Mouse (Mus musculus) embryo, embryonic 11.5 days (tissue): ENCODE results near the gene Psmd13.

Experiments
- DNase-seq: peaks from one replicate; pipeline ENCODE4 v3.0.0-alpha.2; 2012; ENCODE audit warnings: low read depth, low spot score

Psmd13 gene

DNA sequence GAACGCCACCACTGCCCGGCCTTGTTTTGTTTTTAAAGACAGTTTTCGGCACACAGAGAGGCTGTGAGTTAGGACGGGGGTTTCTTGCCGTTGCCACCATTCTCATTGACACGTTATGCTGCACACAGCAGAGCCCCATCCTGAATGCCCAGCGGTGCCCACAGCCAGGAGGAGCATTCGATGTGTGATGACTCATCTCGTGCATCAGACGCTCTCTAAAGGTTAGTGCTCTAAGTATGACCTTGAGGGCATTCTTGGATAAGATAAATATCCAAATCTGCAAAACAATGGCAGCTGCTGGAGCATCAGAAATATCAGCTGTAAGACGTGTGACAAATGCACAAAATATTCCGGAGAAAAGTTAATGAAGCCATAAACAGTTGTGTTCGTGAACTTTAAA is 25.4 kb downstream of the Psmd13 start:
- DNase-seq: no peak

DNA sequence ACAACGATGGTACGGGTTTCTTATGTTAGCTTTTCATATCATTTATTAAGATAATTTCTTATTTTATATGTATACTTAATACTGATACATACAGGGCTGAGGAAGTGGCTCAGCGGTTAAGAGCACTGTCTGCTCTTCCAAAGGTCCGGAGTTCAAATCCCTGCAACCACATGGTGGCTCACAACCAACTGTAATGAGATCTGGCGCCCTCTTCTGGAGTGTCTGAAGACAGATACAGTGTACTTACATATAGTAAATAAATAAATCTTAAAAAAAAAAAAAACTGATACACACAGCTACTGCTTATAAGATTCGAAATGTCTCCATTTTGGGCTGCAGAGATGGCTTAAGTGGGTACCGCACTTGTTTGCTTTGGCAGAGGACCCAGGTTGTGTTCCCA is 25.9 kb downstream of the Psmd13 start:
- DNase-seq: no peak

DNA sequence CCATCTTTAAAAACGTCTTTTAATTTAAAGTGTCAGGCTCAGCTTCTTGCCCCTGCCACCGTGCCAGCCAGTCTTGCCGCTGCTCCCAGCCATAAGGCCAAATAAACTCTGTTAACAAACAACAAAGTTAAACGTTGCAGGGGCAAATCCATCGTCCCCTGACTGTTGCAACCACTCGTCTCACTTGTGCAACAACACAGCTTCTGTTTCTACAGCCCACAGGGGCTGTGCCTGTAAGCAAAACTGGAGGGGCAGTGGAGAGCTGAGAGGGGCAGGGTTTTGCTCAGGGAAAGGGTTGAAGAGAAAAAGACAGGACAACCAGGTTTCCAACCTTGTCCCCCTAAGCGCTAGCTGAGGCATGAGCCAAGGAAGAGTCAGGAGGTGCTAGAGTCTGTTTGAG is 26.4 kb downstream of the Psmd13 start:
- no peak for DNase-seq

DNA sequence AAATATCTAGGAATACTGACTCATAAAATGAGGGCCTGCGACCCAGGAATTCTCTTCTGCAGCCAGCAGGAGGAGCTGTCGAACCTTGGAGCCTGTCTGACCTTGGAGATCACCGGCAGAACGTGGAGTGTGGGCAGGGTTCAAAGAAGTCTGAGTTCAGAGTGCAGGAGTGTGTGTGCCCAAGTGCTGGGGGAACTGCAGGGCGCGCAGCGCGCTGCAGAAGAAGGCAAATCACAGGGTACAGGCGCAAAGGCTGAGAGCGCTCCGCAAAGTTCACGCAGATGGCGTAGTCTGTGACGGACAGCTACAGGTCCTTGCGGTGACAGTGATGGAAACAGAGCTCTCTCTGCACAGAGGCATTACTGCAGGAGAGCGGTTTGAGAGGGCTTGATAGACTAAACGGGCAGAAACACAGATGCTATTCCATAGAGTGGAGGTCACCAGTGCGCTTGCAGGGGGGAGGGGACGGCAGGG is 26.9 kb downstream of the Psmd13 start:
- peak; percentile 80 for DNase-seq

DNA sequence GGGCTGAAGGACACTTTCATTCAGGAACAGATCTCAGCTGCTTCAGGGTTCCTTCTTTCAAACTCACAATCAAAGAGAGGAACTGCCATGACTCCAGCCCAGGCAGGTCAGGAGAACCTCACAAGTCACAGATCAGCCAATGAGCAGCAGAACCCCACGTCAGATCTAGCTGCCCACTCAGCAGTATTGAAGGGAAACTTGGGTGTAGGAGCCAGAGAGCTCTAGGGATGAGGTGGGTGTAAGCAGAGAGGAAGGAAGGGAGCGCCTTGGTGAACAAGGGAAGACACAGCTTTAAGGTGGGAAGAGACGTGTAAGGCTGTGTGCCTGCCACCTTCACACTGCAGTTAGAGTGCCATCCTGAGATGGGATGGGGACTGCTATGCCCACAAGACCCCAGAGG is 30.5 kb downstream of the Psmd13 start:
- DNase-seq: no peak

DNA sequence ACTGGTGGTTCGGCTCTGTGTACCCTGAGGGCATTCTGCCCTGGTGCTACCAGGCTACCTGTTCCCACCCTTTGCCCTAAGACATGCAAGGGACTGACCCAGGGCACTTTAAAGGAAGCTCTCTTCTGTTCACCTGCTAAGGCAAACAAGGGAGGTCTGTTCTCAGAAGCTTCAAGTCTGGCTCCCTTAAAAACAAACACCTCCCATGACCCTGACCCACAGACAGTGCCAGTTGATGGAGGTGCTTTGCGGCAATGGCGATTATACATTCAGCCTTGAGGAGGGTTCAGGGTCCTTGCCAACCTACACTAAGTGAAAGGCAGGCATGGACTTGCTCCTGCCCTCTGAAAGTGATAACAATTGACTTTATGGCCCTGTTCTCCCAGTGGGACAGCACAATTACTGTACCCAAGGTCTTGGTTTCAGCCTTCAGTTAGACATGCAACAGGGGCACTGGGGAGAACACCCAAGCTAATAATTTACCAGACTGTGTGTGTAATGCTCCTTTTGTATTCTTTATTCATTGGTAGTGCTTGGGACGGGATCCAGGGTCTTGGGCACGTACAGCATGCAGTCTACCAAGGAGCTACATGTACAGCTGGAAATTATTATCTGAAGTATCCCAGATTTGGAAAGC is 31.2 kb downstream of the Psmd13 start:
- DNase-seq: no peak

DNA sequence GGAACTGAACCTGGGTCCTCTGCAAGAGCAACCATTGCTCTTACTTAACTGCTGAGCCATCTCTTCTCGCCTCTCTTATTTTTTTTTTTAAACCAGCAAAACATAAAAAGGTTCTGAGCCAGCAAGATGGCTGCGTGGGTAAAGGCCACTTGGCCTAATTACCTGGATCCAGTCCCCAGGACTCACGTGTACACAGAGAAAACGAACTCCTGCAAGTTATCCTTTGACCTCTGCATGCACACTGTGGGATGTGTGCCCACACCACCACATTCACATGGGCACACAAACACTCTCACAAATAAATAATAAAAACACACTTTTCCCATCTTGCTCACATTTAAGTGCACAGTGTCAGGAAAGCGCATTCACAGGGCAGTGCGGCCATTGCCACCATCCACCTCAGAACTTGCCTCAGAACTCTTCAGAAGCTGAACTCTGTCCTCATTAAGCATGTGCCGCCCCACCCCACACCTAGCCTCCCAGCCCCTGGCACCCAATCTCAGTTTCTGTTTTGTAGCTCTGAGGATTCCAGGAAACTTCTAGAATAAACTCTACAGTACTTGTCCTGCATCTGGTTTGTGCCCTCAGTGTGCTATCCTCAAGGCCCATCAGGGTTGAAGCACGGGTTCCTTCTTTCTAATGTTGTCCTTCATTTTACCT is 32.4 kb downstream of the Psmd13 start:
- DNase-seq: no peak

DNA sequence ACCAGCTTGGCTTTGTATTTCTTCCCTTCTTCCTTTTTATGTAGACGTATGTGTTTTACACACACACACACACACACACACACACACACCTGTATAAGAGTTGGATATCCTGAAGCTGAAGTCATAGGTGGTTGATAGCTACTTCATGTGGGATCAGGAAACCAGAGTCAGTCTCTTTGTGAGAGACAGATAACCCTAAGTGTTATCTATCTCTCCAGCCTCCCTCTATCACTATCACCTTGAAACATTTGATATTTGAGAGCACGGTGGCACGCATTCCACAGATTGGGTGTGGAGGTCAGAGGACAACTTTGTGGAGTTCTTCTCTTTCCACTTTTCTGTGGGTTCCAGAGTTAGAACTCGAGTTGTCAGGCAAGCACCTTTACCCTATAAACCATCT is 38.1 kb downstream of the Psmd13 start:
- no peak for DNase-seq

DNA sequence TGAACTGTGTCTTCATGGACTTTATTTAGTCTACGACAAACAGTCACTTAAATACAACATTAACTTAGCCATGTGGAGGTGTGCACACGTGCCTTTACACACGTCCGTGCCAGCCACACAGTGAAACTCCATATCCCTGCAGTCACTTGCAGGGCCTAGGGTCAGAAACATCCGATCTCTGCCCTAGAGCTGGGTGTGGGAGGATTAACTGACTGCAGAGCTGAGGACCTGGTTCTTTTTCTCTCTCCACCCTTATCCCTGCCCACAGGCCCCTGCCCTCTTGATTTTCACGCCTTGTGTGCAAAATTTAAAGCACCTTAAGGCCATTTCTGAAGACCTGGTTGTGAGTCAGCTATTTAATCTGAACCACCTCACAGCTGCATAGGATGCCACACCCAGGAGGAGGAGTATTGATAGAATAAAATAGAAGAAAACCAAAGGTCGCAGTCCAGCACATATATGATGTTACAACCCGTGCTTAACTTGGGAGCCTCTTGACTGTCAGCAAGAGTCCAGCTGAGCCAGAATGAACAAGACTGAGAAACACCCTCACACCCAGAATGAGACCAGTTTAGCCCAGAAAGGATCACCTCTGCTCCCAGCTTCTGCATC is 38.8 kb downstream of the Psmd13 start, which contains the start of gene Nlrp6:
TSS of gene Nlrp6 (plus strand) at position 485 of the 612 bp plus-strand sequence.
- DNase-seq: no peak

DNA sequence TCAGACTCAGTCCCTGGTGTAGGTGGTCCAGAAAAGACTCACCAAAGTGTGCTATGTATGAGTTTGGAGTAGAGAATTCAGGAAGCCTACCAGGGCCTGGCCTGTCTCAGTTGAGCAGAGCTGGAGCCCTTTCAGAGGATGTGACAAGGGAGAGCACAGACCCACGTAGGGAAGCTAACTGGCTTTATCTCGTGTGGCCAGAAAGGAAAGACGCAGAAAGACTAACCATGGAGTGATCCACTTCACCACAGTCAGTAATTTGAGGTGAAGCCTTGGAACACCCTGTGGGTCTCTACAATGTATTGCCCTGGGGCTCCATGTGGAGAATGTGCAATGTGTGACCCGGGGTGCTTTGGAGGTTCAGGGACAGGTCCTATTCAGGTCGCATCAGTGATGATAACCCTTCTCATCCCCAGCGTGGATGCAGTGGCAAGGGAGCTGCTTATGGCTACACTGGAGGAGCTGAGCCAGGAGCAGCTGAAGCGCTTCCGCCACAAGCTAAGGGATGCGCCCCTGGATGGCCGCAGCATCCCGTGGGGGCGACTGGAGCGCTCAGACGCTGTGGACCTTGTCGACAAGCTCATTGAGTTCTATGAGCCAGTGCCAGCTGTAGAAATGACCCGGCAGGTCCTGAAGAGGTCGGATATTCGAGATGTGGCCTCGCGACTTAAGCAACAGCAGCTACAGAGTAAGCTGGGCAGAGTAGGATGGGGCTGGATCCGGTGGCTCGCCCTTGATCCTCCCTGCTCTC is 39.6 kb downstream of the Psmd13 start:
- no peak for DNase-seq

DNA sequence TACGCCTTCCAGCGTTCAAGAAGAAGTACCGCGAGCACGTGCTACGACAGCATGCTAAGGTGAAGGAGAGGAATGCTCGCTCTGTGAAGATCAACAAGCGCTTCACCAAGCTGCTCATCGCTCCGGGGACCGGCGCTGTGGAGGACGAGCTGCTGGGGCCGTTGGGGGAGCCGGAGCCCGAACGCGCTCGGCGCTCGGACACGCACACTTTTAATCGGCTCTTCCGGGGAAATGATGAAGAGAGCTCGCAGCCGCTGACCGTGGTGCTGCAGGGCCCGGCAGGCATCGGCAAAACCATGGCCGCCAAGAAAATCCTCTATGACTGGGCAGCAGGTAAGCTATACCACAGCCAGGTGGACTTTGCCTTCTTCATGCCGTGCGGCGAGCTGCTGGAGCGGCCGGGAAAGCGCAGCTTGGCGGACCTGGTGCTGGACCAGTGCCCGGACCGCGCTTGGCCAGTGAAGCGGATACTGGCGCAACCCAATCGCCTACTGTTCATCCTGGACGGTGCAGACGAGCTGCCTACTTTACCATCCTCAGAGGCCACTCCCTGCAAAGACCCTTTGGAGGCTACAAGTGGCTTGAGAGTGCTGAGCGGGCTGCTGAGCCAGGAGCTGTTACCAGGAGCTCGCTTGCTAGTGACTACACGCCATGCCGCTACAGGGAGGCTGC is 40.8 kb downstream of the Psmd13 start:
- DNase-seq: no peak

DNA sequence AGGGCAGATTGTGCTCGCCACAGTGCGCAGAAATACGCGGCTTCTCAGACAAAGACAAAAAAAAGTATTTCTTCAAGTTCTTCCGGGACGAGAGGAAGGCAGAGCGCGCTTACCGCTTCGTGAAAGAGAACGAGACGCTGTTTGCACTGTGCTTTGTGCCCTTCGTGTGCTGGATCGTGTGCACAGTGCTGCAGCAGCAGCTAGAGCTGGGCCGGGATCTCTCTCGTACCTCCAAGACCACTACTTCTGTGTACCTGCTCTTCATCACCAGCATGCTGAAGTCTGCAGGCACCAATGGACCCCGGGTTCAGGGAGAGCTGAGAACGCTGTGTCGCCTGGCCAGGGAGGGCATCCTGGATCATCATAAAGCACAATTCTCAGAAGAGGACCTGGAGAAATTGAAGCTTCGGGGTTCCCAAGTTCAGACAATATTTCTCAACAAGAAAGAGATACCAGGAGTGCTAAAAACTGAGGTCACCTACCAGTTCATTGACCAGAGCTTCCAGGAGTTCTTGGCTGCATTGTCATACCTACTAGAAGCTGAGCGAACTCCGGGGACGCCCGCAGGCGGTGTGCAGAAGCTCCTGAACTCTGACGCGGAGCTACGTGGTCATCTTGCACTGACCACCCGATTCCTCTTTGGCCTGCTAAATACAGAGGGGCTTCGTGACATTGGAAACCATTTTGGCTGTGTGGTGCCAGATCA is 41.5 kb downstream of the Psmd13 start:
- no peak for DNase-seq

DNA sequence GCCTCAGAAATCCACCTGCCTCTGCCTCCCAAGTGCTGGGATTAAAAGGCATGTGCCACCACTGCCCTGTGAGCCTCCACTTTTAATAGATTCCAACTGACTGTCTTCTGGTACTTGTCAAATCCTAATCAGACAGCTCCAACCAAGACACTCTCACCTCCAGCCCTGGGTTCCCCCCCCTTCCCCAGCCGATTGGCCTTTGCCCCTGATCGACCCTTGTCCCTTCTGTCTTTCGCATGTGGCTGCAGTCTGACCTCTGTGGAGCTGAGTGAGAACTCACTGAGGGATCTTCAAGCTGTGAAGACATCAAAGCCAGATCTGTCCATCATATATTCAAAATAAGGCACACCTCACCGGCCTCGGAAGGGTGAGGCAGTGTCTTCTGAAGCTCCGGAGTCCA is 45.4 kb downstream of the Psmd13 start:
- no peak for DNase-seq

DNA sequence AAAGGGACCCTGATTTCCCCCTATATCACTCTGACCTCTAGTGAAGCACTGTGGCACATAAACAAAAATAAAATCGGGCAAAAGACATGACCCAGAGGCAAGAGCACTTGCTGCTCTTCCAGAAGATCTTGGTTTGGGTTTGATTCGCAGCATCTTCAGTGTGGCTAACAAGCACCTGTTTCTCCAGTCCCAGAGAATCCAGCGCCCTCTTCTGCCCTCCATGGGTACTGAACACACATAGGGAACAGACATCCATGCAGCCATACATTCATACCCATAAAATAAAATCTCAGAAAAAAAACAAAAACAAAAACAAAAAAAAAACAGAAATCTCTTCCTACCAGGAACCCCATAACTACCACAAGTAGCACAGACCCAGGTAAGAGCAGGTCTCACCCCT is 56.7 kb downstream of the Psmd13 start:
- no peak for DNase-seq

DNA sequence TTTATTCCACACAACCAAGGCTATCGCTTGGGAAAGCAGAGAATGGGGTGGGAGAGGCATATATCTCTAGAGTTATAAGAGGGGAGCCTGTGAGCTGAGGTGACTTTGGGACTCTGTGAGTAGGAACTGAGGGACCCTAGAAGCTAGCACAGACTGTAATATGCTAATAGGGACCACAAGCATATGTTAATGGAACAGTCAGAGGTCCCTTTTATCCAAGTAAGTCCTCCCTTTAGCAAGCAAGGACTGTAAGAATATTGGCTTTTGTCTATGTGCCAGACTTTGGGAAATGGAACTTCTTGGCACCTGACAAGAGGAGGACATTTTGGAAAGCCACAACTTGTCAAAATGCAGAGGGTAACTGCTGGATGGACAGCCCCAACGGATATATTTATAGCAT is 57.1 kb downstream of the Psmd13 start:
- no peak for DNase-seq

DNA sequence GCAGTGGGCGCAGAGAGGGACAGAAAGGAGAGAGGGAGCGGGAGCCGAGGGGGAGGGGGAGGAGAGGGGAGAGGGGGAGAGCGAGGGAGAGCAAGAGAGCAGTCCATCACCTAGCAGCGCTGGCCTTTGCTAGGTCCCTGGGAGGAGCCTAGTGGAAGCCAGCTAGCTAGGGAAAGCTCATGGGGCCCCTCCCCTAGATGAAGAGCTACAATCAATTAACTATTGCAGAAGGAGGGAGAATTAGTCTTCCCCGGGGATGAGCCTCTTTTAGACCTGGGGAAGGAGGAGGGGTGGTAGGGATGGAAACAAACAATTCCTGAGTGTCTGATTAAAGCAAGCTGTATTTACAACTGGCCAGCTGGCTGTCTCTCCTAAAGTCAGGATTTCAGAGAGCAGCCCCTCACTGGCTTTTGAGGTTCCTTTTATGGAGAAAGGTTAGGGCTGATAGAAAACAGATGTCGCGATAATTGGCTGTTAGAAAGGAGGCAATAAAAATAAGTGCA is 58.0 kb downstream of the Psmd13 start:
- peak; percentile 46 for DNase-seq

DNA sequence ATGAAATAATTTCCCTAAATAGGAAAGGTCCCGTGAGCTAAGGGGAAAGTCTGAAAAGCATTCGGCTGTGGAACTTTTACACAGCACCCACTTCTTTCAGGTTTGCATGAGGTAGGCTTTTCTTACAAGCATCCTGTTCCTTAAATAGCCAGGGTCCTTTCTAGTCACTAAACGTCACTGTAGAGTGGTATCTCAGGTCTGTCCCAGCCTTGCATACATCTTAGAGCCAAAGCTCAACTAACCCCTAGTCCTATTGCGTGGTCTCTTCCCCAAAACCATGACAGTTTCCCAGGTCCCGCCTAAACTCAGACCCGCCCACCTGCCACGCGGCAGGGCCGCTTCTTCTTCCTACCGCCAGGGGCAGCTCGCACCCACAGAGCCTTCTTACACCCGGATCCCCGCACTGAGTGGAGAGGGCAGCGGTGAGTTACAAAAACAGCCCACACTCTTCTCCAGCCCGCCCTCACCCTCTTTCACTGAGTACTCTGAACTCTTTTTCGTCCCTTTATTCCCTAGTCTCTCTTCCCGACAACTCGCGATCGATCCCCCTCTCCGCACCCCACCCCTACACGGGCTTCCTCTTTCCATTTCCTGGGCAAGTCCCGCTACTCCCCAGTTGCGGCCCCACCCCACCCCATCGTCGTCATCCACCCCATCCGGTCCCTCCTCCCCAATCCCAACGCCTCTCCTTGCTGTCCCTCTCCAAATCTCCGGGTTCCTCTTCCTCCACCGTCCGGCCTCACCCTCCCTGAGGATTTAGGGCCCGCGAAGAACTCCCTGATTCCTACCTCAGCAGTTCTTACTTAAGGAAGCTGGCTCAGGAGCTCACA is 59.7 kb downstream of the Psmd13 start, which contains the start of gene Pgghg:
TSS of gene Pgghg (plus strand) at position 170 of the 830 bp plus-strand sequence.
- peak; percentile 81 for DNase-seq

DNA sequence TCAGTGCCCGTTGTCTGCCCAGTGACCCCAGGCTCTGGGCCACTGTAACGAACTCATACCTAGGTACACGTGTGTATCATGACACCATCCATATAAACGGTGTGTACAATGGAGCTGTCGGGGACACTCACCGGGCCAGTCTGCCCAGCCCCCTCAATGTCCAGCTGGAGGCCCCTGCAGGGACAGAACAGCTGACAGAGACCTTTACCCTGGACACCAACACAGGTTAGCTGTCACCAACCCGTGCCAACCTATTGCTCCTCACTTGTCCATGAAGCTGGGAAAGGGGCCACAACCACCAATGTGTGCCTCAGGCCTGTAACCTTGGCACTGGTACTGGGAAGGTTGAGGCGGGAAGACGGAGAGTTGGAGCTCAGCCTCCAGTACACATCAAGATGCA is 60.6 kb downstream of the Psmd13 start:
- no peak for DNase-seq

DNA sequence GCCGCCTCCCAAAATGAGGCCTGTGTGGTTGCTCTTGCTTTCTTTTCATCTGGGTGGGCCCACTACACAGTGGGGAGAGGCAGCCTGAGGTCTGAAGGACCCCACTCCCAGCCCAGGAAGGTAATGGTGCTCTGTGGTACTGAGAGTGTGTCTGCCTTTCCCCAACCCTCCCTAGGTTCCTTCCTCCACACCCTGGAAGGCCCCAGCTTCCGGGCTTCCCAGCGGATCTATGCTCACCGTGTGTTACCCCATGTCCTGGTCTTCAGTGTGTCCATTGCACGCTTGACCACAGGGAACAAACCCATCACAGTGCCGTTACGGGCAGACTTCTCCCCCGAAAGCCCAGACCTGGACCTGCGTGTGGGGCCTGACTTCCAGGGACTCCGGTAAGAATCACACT is 61.0 kb downstream of the Psmd13 start:
- DNase-seq: no peak

DNA sequence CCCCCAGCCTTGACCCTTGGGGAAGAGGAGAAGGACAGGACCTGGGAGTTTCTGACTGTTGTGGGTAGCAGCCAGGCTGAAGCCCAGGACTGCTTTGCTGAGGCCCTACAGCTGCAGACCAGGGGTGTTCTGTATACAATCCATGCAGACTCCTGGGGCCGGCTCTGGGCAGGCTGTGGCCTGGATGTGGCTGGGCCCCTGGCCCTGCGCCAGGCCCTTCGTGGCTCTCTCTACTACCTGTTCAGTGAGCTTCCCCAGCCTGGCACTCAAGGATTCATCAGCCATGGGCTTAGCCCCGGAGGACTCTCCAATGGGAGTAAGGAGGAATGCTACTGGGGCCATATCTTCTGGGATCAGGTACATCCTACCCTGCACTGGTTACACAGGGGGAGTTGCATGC is 61.6 kb downstream of the Psmd13 start:
- DNase-seq: no peak
